Mouse (Mus musculus) stomach, embryonic 14.5 days (tissue): ENCODE results near the gene Strap. TPM values are rescaled to one million over a fixed set of nuclear protein-coding genes. Genes with fewer than 3 reads are reported as not detected.

ENCODE experiments used
- ATAC-seq: fragments of 200-750 bp; cut with Nextera tagmentation; 2 replicates; pipeline ENCODE4 v1.8.0; 2017; ENCODE audit warnings: low read depth, moderate TSS enrichment; ENCODE audit not compliant: insufficient number of reproducible peaks, insufficient read depth, low FRiP score
- H3K27ac ChIP-seq: fragments of 300-500 bp; sonication (generic); 2 replicates; pipeline ENCODE4 v1.5.1; 2014; ENCODE audit warnings: mild to moderate bottlenecking, low read length, moderate library complexity, mixed read lengths
- H3K27me3 ChIP-seq: fragments of 300-500 bp; sonication (generic); 2 replicates; pipeline ENCODE4 v1.6.1; 2014; ENCODE audit warnings: low read length, control low read depth, mixed read lengths; ENCODE audit not compliant: control insufficient read depth, insufficient read depth
- H3K36me3 ChIP-seq: fragments of 300-500 bp; sonication (generic); 2 replicates; pipeline ENCODE4 v1.6.1; 2014; ENCODE audit warnings: mild to moderate bottlenecking, control low read depth, low read length, moderate library complexity, mixed read lengths; ENCODE audit not compliant: control insufficient read depth, insufficient read depth
- H3K4me1 ChIP-seq: fragments of 300-500 bp; sonication (generic); 2 replicates; pipeline ENCODE4 v1.6.1; 2014; ENCODE audit warnings: low read length, control low read depth, mixed read lengths; ENCODE audit not compliant: control insufficient read depth, insufficient read depth
- H3K4me2 ChIP-seq: fragments of 300-500 bp; sonication (generic); replicated peaks from 2 replicates; pipeline ENCODE4 v1.6.1; 2014; ENCODE audit warnings: low read depth, low read length, control low read depth
- H3K4me3 ChIP-seq: fragments of 300-500 bp; sonication (generic); 2 replicates; pipeline ENCODE4 v1.5.1; 2014; ENCODE audit warnings: low read depth, low read length, control low read depth
- H3K9ac ChIP-seq: fragments of 300-500 bp; sonication (generic); replicated peaks from 2 replicates; pipeline ENCODE4 v1.6.1; 2014; ENCODE audit warnings: low read depth, mild to moderate bottlenecking, control low read depth, low read length, moderate library complexity, mixed read lengths
- H3K9me3 ChIP-seq: fragments of 300-500 bp; sonication (generic); 2 replicates; pipeline ENCODE4 v1.6.1; 2016; ENCODE audit warnings: low read depth, low read length, control low read depth; ENCODE audit not compliant: control insufficient read depth
- whole genome bisulfite sequencing: fragments of 180-500 bp; shearing (Covaris S2); extraction: QIAGEN DNeasy Blood & Tissue Kit; methylation state at CpG from one replicate; pipeline ENCODE4 v1.1.7; 2014; 5-methylcytosine and 5-hydroxymethylcytosine counted together
- polyA plus RNA-seq: library from polyadenylated mRNA; unstranded; fragments of >200 nt; fragmentation: Nextera tagmentation; extraction: Ambion mirVana; gene quantifications from 2 replicates; pipeline ENCODE4 v1.2.1, GENCODE M21; 2014

Gene Strap
- 160 and 162 TPM in 2 replicates for polyA plus RNA-seq

DNA sequence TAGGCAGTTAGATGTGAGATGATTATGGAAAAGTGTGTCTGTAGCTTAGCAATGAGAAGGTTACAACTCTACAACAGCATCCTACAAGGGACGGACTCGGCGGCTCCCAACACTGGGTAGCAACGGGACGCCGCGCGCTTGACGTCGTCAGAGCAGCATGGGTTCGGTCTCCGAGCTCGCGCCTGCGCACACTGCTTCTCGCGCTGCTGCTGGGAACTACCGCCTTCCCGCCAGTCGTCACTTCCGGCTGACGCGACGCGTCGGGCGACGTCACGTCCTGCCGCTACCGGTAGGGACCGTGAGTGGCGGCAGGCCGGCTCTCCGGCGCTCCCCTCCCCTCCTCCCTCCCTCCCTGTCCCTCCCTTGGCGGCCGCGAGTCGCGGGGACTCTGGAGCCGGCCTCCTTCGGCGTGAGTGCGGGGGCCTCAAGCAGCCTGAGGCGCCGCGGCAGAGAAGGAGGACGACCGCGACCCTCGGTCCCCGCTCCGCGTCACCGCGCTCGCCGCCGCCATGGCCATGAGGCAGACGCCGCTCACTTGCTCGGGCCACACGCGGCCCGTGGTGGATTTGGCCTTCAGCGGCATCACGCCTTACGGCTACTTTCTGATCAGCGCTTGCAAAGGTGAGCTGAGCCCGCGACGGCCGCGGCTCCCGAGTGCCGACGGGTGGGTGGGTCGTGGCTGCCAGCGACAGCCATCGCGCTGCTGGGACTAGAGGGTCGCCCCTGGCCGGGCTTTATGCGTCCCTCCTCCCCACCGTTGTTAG, at the start of gene Strap:
Strap (plus strand) TSS at position 233 of the 764 bp plus-strand sequence.
- peak; percentile 98 for ATAC-seq

DNA sequence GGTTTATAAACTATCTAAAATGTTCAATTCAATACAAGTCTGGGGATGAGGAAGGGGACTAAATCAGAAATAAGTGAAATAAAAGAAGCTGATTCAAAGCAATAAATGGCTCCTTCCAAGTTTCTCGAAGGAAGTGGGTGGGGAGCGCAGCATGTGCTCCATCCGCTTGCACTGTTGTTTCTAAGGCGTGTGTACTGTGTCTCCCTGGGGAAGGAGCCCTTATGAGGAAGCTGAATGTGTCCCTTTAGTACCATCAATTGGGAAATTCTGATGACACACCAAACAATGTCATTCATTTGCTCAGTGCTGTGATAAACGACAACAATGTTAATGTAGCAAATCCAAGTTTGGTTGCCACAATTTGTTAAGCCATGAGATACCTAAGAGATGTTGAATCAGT, 47.2 kb upstream of the Strap start:
- no peak for ATAC-seq
- H3K27ac ChIP-seq = no peak overlapping the region
- no peak overlapping the region for H3K4me2 ChIP-seq
- WGBS = 91% methylated on average over 5 of the region's 5 CpGs
- no peaks in the 10 kb centered on the region for H3K36me3 ChIP-seq
- H3K9me3 ChIP-seq = no peaks in the 10 kb centered on the region
- no peak overlapping the region for H3K4me3 ChIP-seq
- no peak overlapping the region for H3K9ac ChIP-seq
- no peaks in the 10 kb centered on the region for H3K4me1 ChIP-seq
- no peaks in the 10 kb centered on the region for H3K27me3 ChIP-seq

More for the DNA sequence above, at the start of gene Strap:
- Histone ChIP-seq H3K27me3 (no peaks in the 10 kb centered on the region), H3K4me3 (peak within 1 kb of the TSS; percentile 80), H3K36me3 (peaks cover 18% of the 10 kb centered on the region), H3K4me1 (peaks cover 7% of the 10 kb centered on the region), H3K27ac (peak within 1 kb of the TSS; percentile 78), H3K9ac (peak within 1 kb of the TSS; percentile 89), H3K9me3 (no peaks in the 10 kb centered on the region), H3K4me2 (peak within 1 kb of the TSS; percentile 86)
- under 1% methylated on average over 73 of the region's 86 CpGs for WGBS

DNA sequence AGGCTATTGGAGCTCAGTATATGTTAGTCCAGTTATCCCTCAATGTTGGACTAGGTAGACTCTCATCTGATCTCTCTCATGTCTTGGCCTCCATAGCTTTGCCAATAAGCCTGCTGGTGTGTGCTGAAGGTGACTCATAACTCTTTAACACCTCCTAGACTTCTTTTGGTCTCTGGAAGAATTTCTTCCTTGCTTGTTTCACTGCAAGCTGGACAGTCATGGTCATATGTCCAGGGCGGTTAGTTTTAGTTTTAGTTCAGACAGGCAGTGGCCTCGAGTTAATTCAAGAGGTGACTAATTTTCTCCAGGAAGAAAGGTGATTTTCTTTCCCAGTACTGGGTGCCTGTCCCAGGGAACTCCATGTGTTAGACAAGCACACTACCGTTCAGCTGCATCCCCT, 46.8 kb upstream of the Strap start:
- Histone ChIP-seq H3K9ac (no peak overlapping the region), H3K9me3 (no peaks in the 10 kb centered on the region), H3K27ac (no peak overlapping the region), H3K4me2 (no peak overlapping the region), H3K4me3 (no peak overlapping the region), H3K4me1 (no peaks in the 10 kb centered on the region), H3K36me3 (no peaks in the 10 kb centered on the region), H3K27me3 (no peaks in the 10 kb centered on the region)
- WGBS = 84% methylated on average over 3 of the region's 3 CpGs
- no peak for ATAC-seq

DNA sequence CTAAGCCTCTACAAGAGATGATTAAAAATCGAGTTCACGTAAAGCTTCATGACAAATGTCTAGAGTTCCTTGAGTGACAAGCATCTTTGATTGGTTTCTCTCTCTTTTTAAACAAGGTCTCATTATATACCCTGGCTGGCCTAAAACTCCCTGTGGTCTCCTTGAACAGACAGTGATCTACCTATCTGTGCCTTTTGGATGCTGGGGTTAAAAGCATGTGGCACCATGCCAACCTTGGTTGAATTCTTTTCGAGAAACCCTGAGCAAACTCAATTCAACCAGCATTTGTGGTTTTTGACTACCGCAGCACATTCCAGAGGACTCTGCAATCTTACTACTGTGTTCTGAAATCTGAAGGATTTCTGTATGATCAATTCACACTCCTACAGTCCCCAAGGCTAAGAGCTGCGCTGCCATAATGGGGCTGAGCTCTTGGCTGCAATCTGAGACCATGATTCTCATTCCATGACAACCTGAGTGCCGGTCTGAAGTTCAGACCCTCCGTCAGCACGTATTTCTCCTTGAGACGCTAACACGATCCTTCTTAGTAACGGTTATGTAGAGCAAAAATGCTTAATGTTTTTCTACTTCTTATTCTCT, 46.3 kb upstream of the Strap start:
- Histone ChIP-seq H3K9me3 (no peaks in the 10 kb centered on the region), H3K27me3 (no peaks in the 10 kb centered on the region), H3K9ac (no peak overlapping the region), H3K4me3 (no peak overlapping the region), H3K36me3 (no peaks in the 10 kb centered on the region), H3K4me1 (no peaks in the 10 kb centered on the region), H3K4me2 (no peak overlapping the region), H3K27ac (no peak overlapping the region)
- ATAC-seq = no peak
- 66% methylated on average over 11 of the region's 11 CpGs for WGBS

DNA sequence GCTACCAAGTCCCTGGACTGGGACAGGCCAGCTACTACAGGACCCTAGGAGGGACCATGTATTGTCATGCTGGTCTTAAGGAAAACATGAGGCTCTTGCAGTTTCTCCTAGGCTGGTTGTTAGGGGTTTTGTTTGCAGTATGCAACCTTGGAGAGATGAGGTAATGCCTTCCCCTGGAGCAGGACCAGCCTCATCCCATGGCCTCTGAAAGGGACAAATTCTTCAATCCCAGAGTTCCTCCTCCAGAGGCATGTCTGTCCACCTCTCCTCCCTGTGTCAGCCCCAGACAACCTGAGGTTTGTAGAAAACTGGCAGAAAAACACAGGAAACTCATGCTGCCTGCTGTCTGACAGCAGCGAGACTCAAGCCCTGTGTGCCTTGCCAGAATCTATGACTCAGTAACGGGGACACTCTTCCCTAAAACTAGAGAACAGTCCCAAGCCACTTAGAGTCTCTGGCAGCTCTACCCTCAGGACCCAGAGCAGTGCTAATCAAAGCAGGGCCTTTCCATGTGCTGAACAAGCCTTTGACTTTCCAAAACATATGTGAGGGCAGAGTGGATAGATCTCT, 44.2 kb upstream of the Strap start:
- Histone ChIP-seq H3K27me3 (no peaks in the 10 kb centered on the region), H3K4me3 (no peak overlapping the region), H3K27ac (no peak overlapping the region), H3K4me2 (no peak overlapping the region), H3K9me3 (no peaks in the 10 kb centered on the region), H3K4me1 (no peaks in the 10 kb centered on the region), H3K9ac (no peak overlapping the region), H3K36me3 (no peaks in the 10 kb centered on the region)
- no peak for ATAC-seq
- 69% methylated on average over 2 of the region's 2 CpGs for WGBS

DNA sequence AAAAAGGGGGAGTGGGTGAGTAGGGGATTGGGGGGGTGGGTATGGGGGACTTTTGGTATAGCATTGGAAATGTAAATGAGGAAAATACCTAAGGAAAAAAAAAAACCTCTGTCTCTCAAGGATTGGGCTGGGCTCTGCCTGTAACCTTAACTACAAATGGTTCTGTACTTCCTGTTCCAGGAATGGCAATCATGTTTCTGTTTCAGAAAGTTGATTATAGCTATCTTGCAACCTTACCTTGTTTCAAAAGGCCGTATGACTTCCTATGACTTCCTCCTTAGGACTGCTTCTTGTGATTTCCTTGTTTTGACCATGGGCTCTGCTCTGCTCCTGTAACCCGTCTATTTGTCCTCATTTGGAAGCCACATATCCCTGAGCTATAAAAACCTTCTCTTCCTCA, 40.6 kb upstream of the Strap start:
- H3K9me3 ChIP-seq = no peaks in the 10 kb centered on the region
- H3K9ac ChIP-seq = no peak overlapping the region
- H3K4me2 ChIP-seq = no peak overlapping the region
- H3K27ac ChIP-seq = no peak overlapping the region
- H3K4me3 ChIP-seq = no peak overlapping the region
- no peaks in the 10 kb centered on the region for H3K4me1 ChIP-seq
- 79% methylated on average over 2 of the region's 2 CpGs for WGBS
- no peaks in the 10 kb centered on the region for H3K36me3 ChIP-seq
- H3K27me3 ChIP-seq = no peaks in the 10 kb centered on the region
- ATAC-seq = no peak

DNA sequence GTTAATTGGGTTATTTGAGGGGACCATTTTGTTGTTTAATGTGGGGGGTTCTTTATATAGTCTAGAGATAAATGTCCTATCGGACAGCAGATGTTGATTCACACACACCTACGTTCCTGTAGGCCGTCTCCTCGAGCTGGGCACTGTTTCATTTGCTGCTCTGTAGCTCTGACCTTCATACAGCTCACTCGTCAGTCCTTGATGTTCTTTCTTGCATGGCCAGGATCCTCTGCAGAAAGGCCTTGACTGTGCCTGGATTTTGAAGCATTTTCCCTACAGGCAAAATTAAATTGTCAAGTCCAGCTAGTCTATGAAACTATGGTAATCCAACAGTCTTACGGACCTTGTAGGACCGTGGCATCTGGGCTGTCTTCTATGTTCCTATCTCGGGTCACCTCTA, 39.8 kb upstream of the Strap start:
- Histone ChIP-seq H3K9ac (no peak overlapping the region), H3K9me3 (no peaks in the 10 kb centered on the region), H3K4me3 (no peak overlapping the region), H3K36me3 (no peaks in the 10 kb centered on the region), H3K27me3 (no peaks in the 10 kb centered on the region), H3K4me2 (no peak overlapping the region), H3K27ac (no peak overlapping the region), H3K4me1 (no peaks in the 10 kb centered on the region)
- 86% methylated on average over 8 of the region's 8 CpGs for WGBS
- no peak for ATAC-seq

DNA sequence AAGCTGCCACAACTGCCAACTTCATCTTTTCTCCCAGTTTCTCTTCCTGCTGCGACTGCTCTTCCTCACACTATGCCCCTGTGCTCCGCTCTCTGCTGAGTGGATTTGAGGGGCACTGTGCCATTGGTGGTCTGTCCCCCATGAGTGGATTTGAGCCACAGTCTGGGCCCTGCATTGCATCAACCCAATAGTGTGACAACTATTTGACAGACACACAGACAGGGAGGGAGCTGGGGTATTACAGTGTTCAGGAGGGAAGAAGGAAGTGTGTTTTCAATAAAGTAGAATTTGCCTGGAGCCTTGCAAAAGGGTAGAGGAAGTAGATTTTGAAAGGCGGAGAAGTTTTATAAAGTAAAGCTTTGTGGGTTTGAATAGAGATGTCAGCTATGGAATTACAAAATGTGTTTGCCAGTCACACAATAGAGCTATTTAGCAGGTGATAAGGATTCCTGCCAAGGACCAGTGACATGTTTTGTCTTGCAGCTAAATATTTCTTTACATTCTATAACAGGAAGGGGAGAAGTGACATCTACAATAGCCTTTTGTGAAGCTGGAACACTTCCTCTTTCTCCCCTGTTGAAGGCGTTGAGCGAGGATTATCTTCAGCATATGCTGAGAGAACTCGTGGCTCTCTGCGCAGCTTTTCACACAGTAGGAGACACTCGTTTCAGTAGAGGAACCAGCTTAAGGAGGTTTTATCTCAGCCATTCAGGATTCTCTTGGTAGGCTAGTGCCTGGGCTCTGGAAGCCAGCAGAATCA, 38.3 kb upstream of the Strap start:
- no peak overlapping the region for H3K4me3 ChIP-seq
- 62% methylated on average over 8 of the region's 8 CpGs for WGBS
- no peak for ATAC-seq

More for the DNA sequence above, 38.3 kb upstream of the Strap start:
- Histone ChIP-seq H3K4me1 (no peaks in the 10 kb centered on the region), H3K36me3 (no peaks in the 10 kb centered on the region), H3K27ac (no peak overlapping the region; the same call in 1 of the 2 replicates), H3K9ac (no peak overlapping the region), H3K9me3 (no peaks in the 10 kb centered on the region), H3K4me2 (no peak overlapping the region), H3K27me3 (no peaks in the 10 kb centered on the region)
